Mouse (Mus musculus): ENCODE measurements at regions not wholly inside any gene's neighbourhood (a gene's known extent, or its start where the extent isn't known, plus 50 kb on each side); places are given as distances from the start of the nearest gene placed in this dataset.

- Histone ChIP-seq H3K4me3 (ENCODE audit: low read depth, low read length) (no peak overlapping the region), H3K9me3 (ENCODE audit: control insufficient read depth, low read depth, low read length) (no peaks in the 10 kb centered on the region), H3K36me3 (ENCODE audit: control insufficient read depth, insufficient read depth, low read length) (no peaks in the 10 kb centered on the region), H3K27ac (ENCODE audit: low read length) (no peak overlapping the region), H3K9ac (replicated peaks; ENCODE audit: low read depth, low read length) (no peak overlapping the region), H3K27me3 (ENCODE audit: control insufficient read depth, insufficient read depth, low read length) (no peaks in the 10 kb centered on the region), H3K4me1 (ENCODE audit: control insufficient read depth, insufficient read depth, low read length) (no peaks in the 10 kb centered on the region), H3K4me2 (replicated peaks; ENCODE audit: low read depth, low read length) (no peak overlapping the region)
- WGBS = 78% methylated on average over 2 of the region's 2 CpGs
- no peak for ATAC-seq (ENCODE audit: insufficient number of reproducible peaks, insufficient read depth, low FRiP score, low read depth)
Measured at GRCm38 (mm10) chr16:85682721-85683120, 120.2 kb downstream of the Adamts1 start.

- 22% methylated on average over 6 of the region's 6 CpGs for WGBS
- Histone ChIP-seq H3K9ac (replicated peaks; ENCODE audit: low read depth, low read length) (no peak overlapping the region), H3K27ac (ENCODE audit: low read length) (no peak overlapping the region), H3K36me3 (ENCODE audit: control insufficient read depth, insufficient read depth, low read length) (no peaks in the 10 kb centered on the region), H3K27me3 (ENCODE audit: control insufficient read depth, insufficient read depth, low read length) (no peaks in the 10 kb centered on the region), H3K9me3 (ENCODE audit: control insufficient read depth, low read depth, low read length) (no peaks in the 10 kb centered on the region), H3K4me3 (ENCODE audit: low read depth, low read length) (no peak overlapping the region), H3K4me2 (replicated peaks; ENCODE audit: low read depth, low read length) (no peak overlapping the region), H3K4me1 (ENCODE audit: control insufficient read depth, insufficient read depth, low read length) (no peaks in the 10 kb centered on the region)
- ATAC-seq (ENCODE audit: insufficient number of reproducible peaks, insufficient read depth, low FRiP score, low read depth) = peak; percentile 63; the same call in 1 of the 2 replicates
Measured at GRCm38 (mm10) chr16:85680351-85680750, 122.6 kb downstream of the Adamts1 start.

- Histone ChIP-seq H3K9ac (replicated peaks; ENCODE audit: low read depth, low read length) (no peak overlapping the region), H3K36me3 (ENCODE audit: control insufficient read depth, insufficient read depth, low read length) (no peaks in the 10 kb centered on the region), H3K4me3 (ENCODE audit: low read depth, low read length) (no peak overlapping the region), H3K4me1 (ENCODE audit: control insufficient read depth, insufficient read depth, low read length) (no peaks in the 10 kb centered on the region), H3K9me3 (ENCODE audit: control insufficient read depth, low read depth, low read length) (no peaks in the 10 kb centered on the region), H3K27me3 (ENCODE audit: control insufficient read depth, insufficient read depth, low read length) (no peaks in the 10 kb centered on the region), H3K4me2 (replicated peaks; ENCODE audit: low read depth, low read length) (no peak overlapping the region), H3K27ac (ENCODE audit: low read length) (no peak overlapping the region)
- ATAC-seq (ENCODE audit: insufficient number of reproducible peaks, insufficient read depth, low FRiP score, low read depth) = no peak
- 8% methylated on average over 1 of the region's 1 CpGs for WGBS
Measured at GRCm38 (mm10) chr16:85678781-85679180, 124.1 kb downstream of the Adamts1 start.

GRCm38 (mm10) chr16:85678228-85678627, 124.7 kb downstream of the Adamts1 start:
- ATAC-seq (ENCODE audit: insufficient number of reproducible peaks, insufficient read depth, low FRiP score, low read depth) = no peak
- H3K27me3 ChIP-seq (ENCODE audit: control insufficient read depth, insufficient read depth, low read length) = no peaks in the 10 kb centered on the region
- no peak overlapping the region for H3K27ac ChIP-seq (ENCODE audit: low read length)
- H3K9ac ChIP-seq (replicated peaks; ENCODE audit: low read depth, low read length) = no peak overlapping the region
- no peaks in the 10 kb centered on the region for H3K36me3 ChIP-seq (ENCODE audit: control insufficient read depth, insufficient read depth, low read length)
- no peak overlapping the region for H3K4me2 ChIP-seq (replicated peaks; ENCODE audit: low read depth, low read length)
- H3K9me3 ChIP-seq (ENCODE audit: control insufficient read depth, low read depth, low read length) = no peaks in the 10 kb centered on the region
- no peaks in the 10 kb centered on the region for H3K4me1 ChIP-seq (ENCODE audit: control insufficient read depth, insufficient read depth, low read length)
- H3K4me3 ChIP-seq (ENCODE audit: low read depth, low read length) = no peak overlapping the region

GRCm38 (mm10) chr16:85677027-85677426, 123.8 kb upstream of the Cyyr1 start:
- no peaks in the 10 kb centered on the region for H3K27me3 ChIP-seq (ENCODE audit: control insufficient read depth, insufficient read depth, low read length)
- H3K4me2 ChIP-seq (replicated peaks; ENCODE audit: low read depth, low read length) = no peak overlapping the region
- no peaks in the 10 kb centered on the region for H3K36me3 ChIP-seq (ENCODE audit: control insufficient read depth, insufficient read depth, low read length)
- no peaks in the 10 kb centered on the region for H3K9me3 ChIP-seq (ENCODE audit: control insufficient read depth, low read depth, low read length)
- no peak for ATAC-seq (ENCODE audit: insufficient number of reproducible peaks, insufficient read depth, low FRiP score, low read depth)
- 33% methylated on average over 9 of the region's 9 CpGs for WGBS
- H3K27ac ChIP-seq (ENCODE audit: low read length) = no peak overlapping the region
- no peaks in the 10 kb centered on the region for H3K4me1 ChIP-seq (ENCODE audit: control insufficient read depth, insufficient read depth, low read length)
- H3K9ac ChIP-seq (replicated peaks; ENCODE audit: low read depth, low read length) = no peak overlapping the region
- no peak overlapping the region for H3K4me3 ChIP-seq (ENCODE audit: low read depth, low read length)

GRCm38 (mm10) chr16:85668767-85669166, 115.6 kb upstream of the Cyyr1 start:
- 76% methylated on average over 5 of the region's 5 CpGs for WGBS
- no peak for ATAC-seq (ENCODE audit: insufficient number of reproducible peaks, insufficient read depth, low FRiP score, low read depth)
- Histone ChIP-seq H3K9me3 (ENCODE audit: control insufficient read depth, low read depth, low read length) (no peaks in the 10 kb centered on the region), H3K27ac (ENCODE audit: low read length) (no peak overlapping the region), H3K4me3 (ENCODE audit: low read depth, low read length) (no peak overlapping the region), H3K4me2 (replicated peaks; ENCODE audit: low read depth, low read length) (no peak overlapping the region), H3K4me1 (ENCODE audit: control insufficient read depth, insufficient read depth, low read length) (no peaks in the 10 kb centered on the region), H3K27me3 (ENCODE audit: control insufficient read depth, insufficient read depth, low read length) (no peaks in the 10 kb centered on the region), H3K36me3 (ENCODE audit: control insufficient read depth, insufficient read depth, low read length) (no peaks in the 10 kb centered on the region), H3K9ac (replicated peaks; ENCODE audit: low read depth, low read length) (no peak overlapping the region)

- no peak overlapping the region for H3K27ac ChIP-seq (ENCODE audit: low read length)
- no peak overlapping the region for H3K4me3 ChIP-seq (ENCODE audit: low read depth, low read length)
- no peaks in the 10 kb centered on the region for H3K9me3 ChIP-seq (ENCODE audit: control insufficient read depth, low read depth, low read length)
- WGBS = 68% methylated on average over 1 of the region's 1 CpGs
- H3K9ac ChIP-seq (replicated peaks; ENCODE audit: low read depth, low read length) = no peak overlapping the region
- ATAC-seq (ENCODE audit: insufficient number of reproducible peaks, insufficient read depth, low FRiP score, low read depth) = no peak
- no peak overlapping the region for H3K4me2 ChIP-seq (replicated peaks; ENCODE audit: low read depth, low read length)
- no peaks in the 10 kb centered on the region for H3K36me3 ChIP-seq (ENCODE audit: control insufficient read depth, insufficient read depth, low read length)
- no peaks in the 10 kb centered on the region for H3K4me1 ChIP-seq (ENCODE audit: control insufficient read depth, insufficient read depth, low read length)
- H3K27me3 ChIP-seq (ENCODE audit: control insufficient read depth, insufficient read depth, low read length) = no peaks in the 10 kb centered on the region
Measured at GRCm38 (mm10) chr16:85667790-85668189, 114.6 kb upstream of the Cyyr1 start.

- no peak overlapping the region for H3K4me3 ChIP-seq (ENCODE audit: low read depth, low read length)
- no peaks in the 10 kb centered on the region for H3K9me3 ChIP-seq (ENCODE audit: control insufficient read depth, low read depth, low read length)
- H3K4me1 ChIP-seq (ENCODE audit: control insufficient read depth, insufficient read depth, low read length) = no peaks in the 10 kb centered on the region
- H3K36me3 ChIP-seq (ENCODE audit: control insufficient read depth, insufficient read depth, low read length) = no peaks in the 10 kb centered on the region
- WGBS = 94% methylated on average over 1 of the region's 1 CpGs
- H3K27me3 ChIP-seq (ENCODE audit: control insufficient read depth, insufficient read depth, low read length) = no peaks in the 10 kb centered on the region
- no peak overlapping the region for H3K27ac ChIP-seq (ENCODE audit: low read length)
- H3K9ac ChIP-seq (replicated peaks; ENCODE audit: low read depth, low read length) = no peak overlapping the region
- H3K4me2 ChIP-seq (replicated peaks; ENCODE audit: low read depth, low read length) = no peak overlapping the region
- ATAC-seq (ENCODE audit: insufficient number of reproducible peaks, insufficient read depth, low FRiP score, low read depth) = no peak
Measured at GRCm38 (mm10) chr16:85649516-85649915, 96.3 kb upstream of the Cyyr1 start.

GRCm38 (mm10) chr16:85640992-85641391, 87.8 kb upstream of the Cyyr1 start:
- ATAC-seq (ENCODE audit: insufficient number of reproducible peaks, insufficient read depth, low FRiP score, low read depth) = no peak
- Histone ChIP-seq H3K4me1 (ENCODE audit: control insufficient read depth, insufficient read depth, low read length) (no peaks in the 10 kb centered on the region), H3K4me2 (replicated peaks; ENCODE audit: low read depth, low read length) (no peak overlapping the region), H3K27ac (ENCODE audit: low read length) (no peak overlapping the region), H3K9ac (replicated peaks; ENCODE audit: low read depth, low read length) (no peak overlapping the region), H3K36me3 (ENCODE audit: control insufficient read depth, insufficient read depth, low read length) (no peaks in the 10 kb centered on the region), H3K9me3 (ENCODE audit: control insufficient read depth, low read depth, low read length) (no peaks in the 10 kb centered on the region), H3K4me3 (ENCODE audit: low read depth, low read length) (no peak overlapping the region), H3K27me3 (ENCODE audit: control insufficient read depth, insufficient read depth, low read length) (no peaks in the 10 kb centered on the region)
- 78% methylated on average over 4 of the region's 4 CpGs for WGBS

Data from stomach, embryonic 14.5 days (tissue).